ENCODE assay signal across 12 mouse cellular contexts in genomic region chr8:82959980-82960610, GRCm38 (mm10).
"Had no signal": no experiment of that assay in that cellular context is flagged by ENCODE, and none has a peak within 500 bp of the region (broad histone marks: within the 10 kb centered on the region; RNA-seq: fewer than 3 reads in every experiment).

No protein-coding gene starts in this region.

- H3K27me3 ChIP-seq: limb, embryonic 15.5 days; liver, embryonic 13.5 days; midbrain, embryonic 13.5 days; neural tube, embryonic 15.5 days had no signal

- DNase-seq: kidney, adult 18-20 months; kidney, postnatal 10 days; kidney, postnatal 4 days; liver, embryonic 13.5 days; liver, postnatal 0 days; lung, postnatal 36 days; thymus, postnatal 14 days had no signal

- H3K27ac ChIP-seq: layer of hippocampus, adult 2 months; limb, embryonic 15.5 days; liver, embryonic 13.5 days; midbrain, embryonic 13.5 days; neural tube, embryonic 15.5 days; stomach, postnatal 0 days had no signal

- H3K36me3 ChIP-seq: limb, embryonic 15.5 days; liver, embryonic 13.5 days; midbrain, embryonic 13.5 days; neural tube, embryonic 15.5 days had no signal

- H3K9ac ChIP-seq: limb, embryonic 15.5 days; liver, embryonic 13.5 days; liver, postnatal 0 days; midbrain, embryonic 13.5 days; neural tube, embryonic 15.5 days had no signal

- H3K9me3 ChIP-seq: limb, embryonic 15.5 days; liver, embryonic 13.5 days; midbrain, embryonic 13.5 days; neural tube, embryonic 15.5 days had no signal

- H3K4me3 ChIP-seq: layer of hippocampus, adult 2 months; limb, embryonic 15.5 days; liver, embryonic 13.5 days; midbrain, embryonic 13.5 days; neural tube, embryonic 15.5 days had no signal

- H3K4me1 ChIP-seq: liver, embryonic 13.5 days; midbrain, embryonic 13.5 days had no signal

- H3K4me2 ChIP-seq: limb, embryonic 15.5 days; liver, embryonic 13.5 days; midbrain, embryonic 13.5 days; neural tube, embryonic 15.5 days had no signal

- ATAC-seq: liver, postnatal 0 days; midbrain, embryonic 13.5 days had no signal
